Mouse (Mus musculus): ENCODE results near the gene Rdh5.

The Rdh5 gene

DNA sequence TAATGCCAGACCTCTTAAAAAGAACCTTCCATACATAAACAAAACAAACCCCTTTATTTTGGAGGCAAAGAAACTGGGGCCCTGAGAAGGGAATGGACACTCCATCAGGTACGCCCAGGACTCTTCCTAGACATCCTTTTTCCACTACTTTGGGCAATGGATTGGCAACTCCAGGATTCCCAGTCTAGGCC, at the start of gene Rdh5:
TSS of gene Rdh5 (minus strand) at position 67 of the 191 bp plus-strand sequence.
- no peak for DNase-seq

DNA sequence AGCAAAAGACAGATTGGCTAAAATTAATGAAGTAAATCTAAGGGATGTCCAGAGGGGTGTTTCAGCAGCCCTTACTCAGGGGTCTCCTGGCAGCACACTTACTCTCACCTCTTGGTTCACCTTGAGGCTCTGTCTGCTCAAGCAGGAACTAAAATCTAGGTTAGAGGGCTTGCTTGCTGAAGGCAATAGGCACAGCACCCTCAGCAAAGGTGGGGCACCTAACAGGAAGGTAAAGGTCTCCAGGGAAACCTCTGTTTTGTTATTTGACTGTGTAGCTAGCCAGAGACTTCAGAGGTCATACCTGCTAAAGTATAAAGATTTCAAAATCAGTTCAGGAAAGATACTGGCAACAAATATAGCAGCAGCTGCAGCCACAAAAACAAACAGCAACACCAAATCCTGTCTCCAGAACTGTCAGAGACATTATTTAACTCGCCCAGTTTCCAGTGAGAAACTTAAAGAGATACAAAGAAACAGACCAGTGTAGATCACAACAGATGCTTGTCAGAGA, 48.1 kb upstream of the Rdh5 start:
- DNase-seq: no peak

- DNase-seq: no peak
These were observed 45.7 kb upstream of the Rdh5 start for GRCm38 (mm10) chr10:128968341-128968749.

DNA sequence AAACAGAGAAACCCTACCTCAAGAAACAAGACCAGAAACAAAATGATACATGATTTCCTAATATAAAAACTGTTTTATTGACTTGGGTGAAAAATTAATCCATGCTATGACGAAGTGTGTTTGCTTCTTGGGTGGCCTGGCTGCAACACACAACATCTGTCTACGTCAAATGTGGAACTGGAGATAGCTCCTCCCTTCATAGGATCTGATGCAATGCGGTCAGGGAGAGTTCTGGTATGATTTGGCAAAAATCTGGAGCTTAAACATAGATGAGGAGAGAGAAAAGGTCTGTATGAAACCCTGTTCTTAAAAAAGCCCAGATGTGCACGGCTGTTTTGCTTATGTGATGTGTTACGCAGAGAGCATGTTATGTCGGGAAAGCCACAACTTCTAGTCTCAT, 43.2 kb upstream of the Rdh5 start:
- DNase-seq: no peak

DNA sequence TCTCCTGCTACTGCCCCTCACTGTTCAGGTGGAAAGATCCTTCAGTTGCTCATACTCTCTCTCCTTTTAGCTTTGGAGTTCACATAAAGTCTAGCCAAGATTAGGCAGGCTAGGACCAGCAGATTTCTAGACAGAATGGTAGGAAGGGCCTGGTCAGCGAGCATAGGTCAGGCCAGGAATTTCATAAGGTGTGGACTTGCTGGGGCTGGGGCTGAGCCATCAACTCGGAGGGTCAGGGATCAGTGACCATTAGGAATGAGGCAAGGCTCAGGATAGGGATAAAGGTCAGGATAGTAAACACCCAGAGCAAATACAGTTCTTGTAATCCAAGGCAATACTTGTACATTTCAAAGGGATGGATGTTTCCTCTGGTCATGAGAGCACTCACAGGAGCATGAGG, 42.3 kb upstream of the Rdh5 start:
- DNase-seq: peak; percentile 69 to 85

GRCm38 (mm10) chr10:128960590-128961584, 38.2 kb upstream of the Rdh5 start, which contains the start of gene Mettl7b:
Gene Mettl7b (minus strand): TSS chr10:128960988.
- DNase-seq: peak; percentile 75 to 82

GRCm38 (mm10) chr10:128960142-128960541, 37.5 kb upstream of the Rdh5 start:
- DNase-seq: no peak

DNA sequence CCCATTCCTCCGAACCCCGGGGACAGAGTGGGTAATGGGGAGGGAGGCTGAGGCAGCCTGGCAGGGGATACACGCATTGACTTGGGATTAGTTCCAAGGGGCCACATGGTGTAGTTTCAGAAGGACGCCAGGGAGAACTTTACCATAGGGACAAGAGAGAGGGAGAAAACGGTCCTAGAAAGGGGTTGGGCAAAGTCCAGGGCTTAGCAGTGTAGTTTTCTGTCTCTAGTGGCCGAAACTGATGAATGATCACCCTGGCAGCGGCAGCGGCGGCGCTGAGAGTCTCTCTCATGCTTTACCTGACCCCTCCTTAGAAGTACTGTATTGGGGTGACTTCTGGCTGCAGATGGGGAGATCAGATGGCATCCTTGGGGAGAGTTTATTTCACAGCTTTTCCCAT, 35.7 kb upstream of the Rdh5 start:
- peak; percentile 51 for DNase-seq

GRCm38 (mm10) chr10:128950208-128950887, 27.7 kb upstream of the Rdh5 start:
- no peak for DNase-seq

GRCm38 (mm10) chr10:128947496-128947895, 24.8 kb upstream of the Rdh5 start:
- DNase-seq: no peak

DNA sequence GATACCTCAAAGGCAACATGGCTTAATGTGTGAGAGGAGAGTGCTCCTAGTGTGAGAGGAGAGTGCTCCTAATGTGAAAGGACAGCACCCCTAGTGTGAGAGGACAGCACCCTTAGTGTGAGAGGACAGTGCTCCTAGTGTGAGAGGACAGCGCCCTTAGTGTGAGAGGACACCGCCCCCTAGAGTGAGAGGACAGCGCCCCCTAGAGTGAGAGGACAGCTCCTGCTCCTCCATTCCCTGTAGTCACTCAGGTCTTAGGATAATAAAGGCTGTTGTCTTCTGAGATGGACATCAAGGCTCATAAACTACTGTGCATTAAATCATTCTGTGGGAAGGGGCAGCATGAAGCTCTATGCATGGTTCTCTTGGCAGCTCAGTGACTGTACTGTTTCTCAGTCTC, 23.0 kb upstream of the Rdh5 start:
- DNase-seq: peak; percentile 66 to 82

DNA sequence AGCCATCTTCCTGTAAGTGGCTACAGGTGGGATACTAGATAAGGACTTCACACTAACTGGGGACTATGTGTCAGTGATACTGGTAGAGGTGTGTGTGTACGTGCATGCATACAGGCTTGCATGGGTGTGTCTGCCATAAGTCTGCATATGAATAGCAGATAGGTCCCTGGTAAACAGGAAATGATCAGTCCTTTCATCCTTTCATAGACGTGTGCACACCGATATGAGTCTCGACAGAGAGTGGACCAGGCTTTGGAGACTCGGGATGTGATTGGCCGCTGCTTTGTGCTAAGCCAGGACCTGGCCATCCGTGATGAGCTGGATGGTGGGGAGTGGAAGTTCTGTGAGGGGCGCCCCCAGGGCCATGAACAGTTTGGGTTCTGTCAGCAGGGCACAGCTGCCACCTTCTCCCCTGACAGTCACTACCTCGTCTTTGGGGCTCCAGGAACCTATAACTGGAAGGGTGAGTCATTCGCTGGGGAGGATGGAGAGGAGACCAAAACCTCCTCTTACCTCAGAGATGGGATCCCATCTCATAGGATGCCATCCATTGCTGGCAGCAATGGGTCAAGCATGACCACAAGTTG, 17.9 kb upstream of the Rdh5 start:
- no peak for DNase-seq

- peak; percentile 62 to 66 for DNase-seq
These were observed 16.3 kb upstream of the Rdh5 start for GRCm38 (mm10) chr10:128938974-128939373.

DNA sequence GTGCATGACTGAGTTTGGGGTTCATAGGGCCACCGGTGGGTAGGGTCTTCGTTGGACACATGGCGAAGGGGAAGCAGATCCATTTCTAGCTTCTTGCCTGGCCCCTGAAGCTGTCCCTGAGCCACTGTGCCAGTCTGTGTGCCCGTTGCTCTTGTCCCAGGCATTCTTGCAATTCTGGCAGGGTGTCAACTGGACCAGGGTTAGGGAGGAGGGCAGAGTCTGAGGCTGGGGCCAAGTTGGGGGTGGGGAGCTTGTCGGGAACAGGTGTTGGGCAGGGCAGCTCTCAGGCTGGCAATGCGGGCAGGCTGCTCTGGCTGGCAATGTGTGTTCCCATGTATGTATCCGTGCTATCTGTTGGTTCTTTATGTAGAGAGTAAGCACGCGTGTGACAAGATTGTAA, 15.8 kb upstream of the Rdh5 start:
- DNase-seq: peak; percentile 94

DNA sequence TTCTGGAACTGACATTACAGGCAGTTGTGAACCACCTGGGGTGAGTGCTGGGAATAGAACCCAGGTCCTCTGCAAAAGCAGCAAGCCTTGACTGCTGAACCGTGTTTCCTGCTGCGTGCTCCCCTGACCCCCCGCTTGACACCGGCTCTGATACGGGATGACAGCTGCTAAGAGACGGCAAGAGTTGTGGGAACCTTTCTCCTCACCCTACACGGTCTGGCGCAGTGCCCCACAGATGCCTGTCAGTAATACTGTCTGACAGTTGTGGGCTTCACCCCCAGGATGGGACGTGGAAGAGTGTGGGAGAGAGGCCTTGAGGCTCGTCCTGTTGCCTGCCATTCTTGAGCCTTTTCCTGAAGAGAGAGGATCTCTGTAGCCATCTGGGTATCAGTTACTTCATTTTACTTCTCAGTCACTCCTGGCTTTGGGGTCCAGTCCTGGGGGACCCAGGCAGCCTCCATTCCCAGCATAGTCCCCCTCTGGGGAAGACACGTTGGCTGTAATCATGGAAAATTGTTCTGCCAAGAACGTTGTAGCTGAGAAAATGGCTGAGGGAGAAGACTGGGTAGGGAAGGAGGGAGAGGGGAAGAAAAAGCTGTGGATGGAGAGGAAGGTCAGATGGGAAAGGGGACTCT, 15.2 kb upstream of the Rdh5 start:
- no peak for DNase-seq

- no peak for DNase-seq
These were observed 13.2 kb upstream of the Rdh5 start for GRCm38 (mm10) chr10:128935826-128936440.

DNA sequence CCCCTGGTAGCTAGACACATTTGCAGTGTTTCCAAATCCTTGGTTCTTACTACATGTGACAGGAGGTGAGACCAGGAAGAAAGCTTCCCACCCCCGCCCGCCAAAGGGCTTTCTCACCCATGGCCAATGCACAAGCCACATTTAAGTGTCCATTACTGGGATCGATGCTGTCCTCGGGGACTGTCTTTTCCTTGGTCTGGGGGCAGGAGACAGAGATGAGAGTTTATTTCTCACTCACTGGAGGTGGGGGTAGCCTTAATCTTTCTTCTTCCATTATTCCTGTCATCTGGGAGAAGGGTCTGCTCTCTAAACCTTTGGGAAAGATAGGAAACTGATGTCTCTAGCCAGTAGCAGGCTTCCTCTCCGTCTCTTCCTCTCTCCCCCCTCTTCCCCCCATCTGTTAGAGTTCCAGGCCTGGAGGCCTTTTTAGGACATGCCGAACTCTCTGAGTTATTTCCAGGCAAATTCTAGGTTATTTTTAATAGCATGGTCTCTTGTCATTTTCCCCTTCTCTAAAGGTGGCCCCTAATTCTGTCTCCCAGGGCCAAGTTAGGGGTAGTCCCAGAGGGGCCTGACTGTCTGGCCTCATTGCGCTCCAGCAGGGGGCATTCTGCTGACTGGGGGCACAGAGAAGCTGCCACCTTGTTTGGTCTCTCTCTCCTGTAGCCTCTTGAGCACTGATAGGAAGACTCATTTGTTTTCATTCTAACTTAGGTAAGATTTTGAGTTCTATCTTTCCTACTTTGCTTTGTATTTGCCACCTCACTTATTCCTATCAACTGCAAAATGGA, 12.5 kb upstream of the Rdh5 start:
- DNase-seq: no peak

DNA sequence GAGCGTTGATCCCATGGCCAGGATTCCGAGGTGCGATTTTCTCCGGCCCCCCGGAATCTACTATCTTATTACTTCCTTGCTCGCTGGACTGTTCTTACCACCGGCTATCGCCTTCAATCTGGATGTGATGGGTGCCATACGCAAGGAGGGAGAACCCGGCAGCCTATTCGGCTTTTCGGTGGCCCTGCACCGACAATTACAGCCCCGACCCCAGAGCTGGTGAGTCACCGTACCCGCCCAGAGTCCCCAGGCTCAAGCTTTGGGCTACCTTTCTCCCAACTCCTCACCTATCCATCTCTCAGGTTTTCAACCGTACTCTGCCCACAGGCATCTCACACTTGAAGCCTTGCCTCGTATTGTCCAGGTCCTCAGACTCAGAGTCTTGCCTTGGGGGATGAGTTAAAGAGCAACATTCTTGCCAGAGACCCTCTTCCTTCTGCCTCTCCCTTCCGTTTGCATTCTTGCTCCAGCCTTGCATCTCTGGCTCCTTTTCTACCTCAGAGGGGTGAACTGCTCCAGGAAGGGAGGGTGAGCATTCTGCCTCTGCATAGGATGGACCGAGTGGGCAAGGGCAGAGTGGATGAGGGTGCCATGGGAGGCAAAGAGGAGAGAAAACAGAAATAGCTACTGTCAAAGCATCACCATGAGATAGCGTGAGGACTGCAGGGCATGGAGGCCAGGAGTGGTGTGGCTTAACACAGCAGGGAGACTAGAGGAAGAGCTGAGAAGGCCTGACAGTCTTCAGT, 11.5 kb upstream of the Rdh5 start:
- DNase-seq: no peak

DNA sequence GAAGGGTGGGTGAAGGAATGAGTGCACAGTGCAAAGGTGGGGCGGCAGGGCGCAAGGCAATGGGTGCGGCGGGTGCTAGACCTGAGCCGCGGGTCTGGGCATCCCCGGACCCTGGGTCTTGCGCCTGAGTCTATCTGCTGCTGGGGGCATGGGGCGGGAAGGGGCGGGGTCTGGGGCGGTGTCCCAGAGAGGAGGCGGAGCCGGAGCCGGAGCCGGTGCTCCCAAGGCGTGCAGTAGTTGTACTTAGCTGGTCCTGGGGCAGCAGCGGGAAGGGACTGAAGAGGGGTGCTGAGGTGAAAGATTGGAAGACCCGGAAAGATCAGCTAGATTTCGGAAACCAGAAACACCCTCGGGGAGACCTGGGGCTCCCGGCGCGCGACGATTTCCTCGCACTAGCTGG, 10.9 kb upstream of the Rdh5 start, which contains the start of gene Itga7:
TSS of gene Itga7 (plus strand) at position 245 of the 400 bp plus-strand sequence.
- peak; percentile 62 to 76 for DNase-seq

DNA sequence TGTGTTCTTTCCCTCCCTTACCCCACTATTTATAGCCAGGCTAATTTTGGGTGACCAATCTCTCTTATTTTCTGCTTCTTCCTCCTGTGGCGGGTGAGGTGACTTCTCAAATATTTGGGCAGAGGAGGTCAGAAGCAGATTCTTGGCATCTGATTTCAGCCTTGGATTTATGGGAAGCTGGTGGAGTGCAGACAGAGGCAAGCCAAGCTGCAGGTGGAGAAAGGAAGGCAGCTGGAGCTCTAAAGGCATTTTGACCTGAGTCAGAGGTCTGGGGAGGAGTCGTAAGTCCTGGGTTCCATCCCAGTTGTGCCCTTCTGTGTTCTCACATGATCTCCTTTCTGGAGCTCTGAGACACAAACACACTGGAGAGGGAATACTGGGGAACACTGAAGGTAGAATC, 8.8 kb upstream of the Rdh5 start:
- DNase-seq: no peak
